Mouse (Mus musculus) inflammation-experienced regulatory T-cells, adult 6 months (primary cell): ENCODE measurements around the gene Rdh12. TPM values are rescaled to one million over a fixed set of nuclear protein-coding genes. Genes with fewer than 3 reads are reported as not detected.

Experiments
- ATAC-seq: one replicate; pipeline ENCODE4 v1.8.0; 2017
- polyA plus RNA-seq, 3 experiments: library from polyadenylated mRNA; unstranded; fragments of 100-300 nt; shearing (Covaris generic); gene quantifications; one replicate each; pipeline ENCODE4 v1.2.1; 2017

Rdh12 gene
- polyA plus RNA-seq, 3 experiments from 2014 or later: 12.7 to 13.8 (median 13.2) TPM

- no peak for ATAC-seq
These were observed 44.8 kb downstream of the Rdh12 start for GRCm38 (mm10) chr12:79253294-79254053.

- ATAC-seq: no peak
These were observed 46.3 kb downstream of the Rdh12 start for GRCm38 (mm10) chr12:79254975-79255374.

GRCm38 (mm10) chr12:79260154-79260553 is 51.4 kb downstream of the Rdh12 start:
- ATAC-seq: no peak

- ATAC-seq: no peak
These were observed 52.3 kb downstream of the Rdh12 start for GRCm38 (mm10) chr12:79261035-79261434.

Other genes with a start within 250 kb of the Rdh12 start
- 10 to 100 TPM; 29.6 to 43.9 (median 34.4) TPM for gene Tmem229b, start 201.3 kb upstream of the Rdh12 start, polyA plus RNA-seq
- under 1 TPM; 0.07 to 0.14 (median 0.09) TPM for gene Plekhh1, start 179.8 kb upstream of the Rdh12 start, polyA plus RNA-seq
- 10 to 100 TPM; 24.0 to 33.4 (median 31.1) TPM for gene Pigh, start 119.3 kb upstream of the Rdh12 start, polyA plus RNA-seq
- under 1 TPM in 1 of 3 experiments, not detected in 2; 0.26 TPM for gene Arg2, start 78.1 kb upstream of the Rdh12 start, polyA plus RNA-seq
- 10 to 100 TPM; 47.1 to 75.0 (median 63.3) TPM for gene Vti1b, start 36.2 kb upstream of the Rdh12 start, polyA plus RNA-seq
- gene Rdh11, start 16.6 kb upstream of the Rdh12 start, polyA plus RNA-seq: 10 to 100 TPM; 16.9 to 22.4 (median 18.0) TPM
- 10 to 100 TPM; 12.6 to 36.8 (median 30.5) TPM for gene Zfyve26, start 87.4 kb downstream of the Rdh12 start, polyA plus RNA-seq
- gene Rad51b, start 88.4 kb downstream of the Rdh12 start, polyA plus RNA-seq: 1 to 10 TPM; 1.2 to 4.0 (median 3.4) TPM